Mouse (Mus musculus): ENCODE results near the gene Olfr1294. TPM values are rescaled to one million over a fixed set of nuclear protein-coding genes. Genes with fewer than 3 reads are reported as not detected.

Gene Olfr1294
- total RNA-seq (2022) = not detected

GRCm38 (mm10) chr2:111540191-111540590, at the start of gene Olfr1294:
TSS of gene Olfr1294 (minus strand) at chr2:111540291.
- no peak for DNase-seq (ENCODE audit: low spot score in 2 of 2)

GRCm38 (mm10) chr2:111569581-111569980, 29.5 kb upstream of the Olfr1294 start, which contains the start of gene Olfr1295:
TSS of gene Olfr1295 (minus strand) at chr2:111569681.
- DNase-seq (ENCODE audit: low spot score in 2 of 2) = no peak

DNA sequence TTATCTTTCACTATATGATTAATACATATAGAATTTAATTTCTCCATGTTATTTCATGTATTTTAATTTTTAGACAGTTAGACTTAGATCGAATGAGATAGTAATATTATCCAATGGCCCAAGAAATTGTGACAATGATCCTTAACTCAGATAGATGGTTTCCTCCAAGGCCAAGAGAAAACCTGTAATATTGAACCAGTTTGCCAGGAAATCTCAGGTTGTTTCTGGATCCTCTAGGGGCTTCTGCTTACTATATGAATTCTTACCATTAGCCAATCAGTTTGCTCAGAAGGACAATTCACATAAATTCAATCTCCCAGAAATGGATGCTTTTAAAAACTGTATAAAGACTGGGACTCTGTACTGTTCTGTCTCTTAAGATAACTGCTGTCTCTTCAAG, 15.2 kb downstream of the Olfr1294 start, which contains the start of gene Olfr1293-ps:
Olfr1293-ps (plus strand) TSS at position 301 of the 400 bp plus-strand sequence.
- DNase-seq (ENCODE audit: low spot score in 2 of 2) = no peak

DNA sequence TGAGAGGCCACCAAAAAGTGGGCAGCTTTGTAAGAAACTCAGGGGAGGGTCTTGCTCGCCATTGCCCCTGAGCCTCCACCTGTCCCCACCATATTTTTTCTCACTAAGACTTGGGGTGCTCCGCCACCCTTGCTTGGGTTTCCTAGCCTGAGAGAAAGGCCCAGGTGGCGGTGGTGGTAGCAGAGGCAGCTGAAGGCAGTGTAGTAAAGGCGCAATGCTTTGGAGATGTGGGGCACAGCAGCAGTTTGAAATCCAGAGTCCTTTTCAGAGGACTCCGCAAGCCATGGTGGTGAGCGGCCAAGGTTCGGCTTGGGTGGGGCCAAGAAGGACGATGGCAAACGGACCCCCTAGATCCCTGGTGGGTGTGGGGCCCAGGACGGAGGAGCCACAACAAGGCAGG, 22.6 kb downstream of the Olfr1294 start:
- no peak for DNase-seq (ENCODE audit: low spot score in 2 of 2)

- no peak for DNase-seq (ENCODE audit: low spot score in 2 of 2)
Observed at GRCm38 (mm10) chr2:111496880-111497279, 43.2 kb downstream of the Olfr1294 start, which contains the start of gene Olfr1291-ps1. TSS of gene Olfr1291-ps1 (plus strand) at chr2:111497180.

DNA sequence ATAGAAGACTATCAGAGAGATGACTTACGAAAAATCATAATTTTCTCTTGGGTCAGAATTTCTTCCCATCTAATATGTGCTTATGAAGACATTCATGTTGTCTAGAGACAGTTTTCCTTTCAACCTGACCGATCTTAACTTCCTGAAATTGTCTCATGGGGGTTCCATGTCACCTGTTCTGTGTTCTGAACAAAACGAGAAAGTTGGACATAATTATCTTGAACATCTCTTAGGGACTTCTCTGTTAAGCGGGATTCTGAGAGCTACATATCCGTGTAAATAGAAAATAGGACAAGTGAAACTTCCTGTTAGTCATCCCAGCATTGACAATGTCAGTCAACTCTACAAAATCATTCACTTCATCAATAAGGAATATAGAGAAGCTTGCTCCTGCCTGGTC, 46.4 kb downstream of the Olfr1294 start, which contains the start of gene Olfr1290:
Olfr1290 (minus strand) TSS at position 101 of the 400 bp plus-strand sequence.
- no peak for DNase-seq (ENCODE audit: low spot score in 2 of 2)

Other genes with a start within 250 kb of the Olfr1294 start
- not detected for gene Olfr1279, start 239.7 kb downstream of the Olfr1294 start, total RNA-seq (2022)
- not detected for gene Olfr1280, start 226.3 kb downstream of the Olfr1294 start, total RNA-seq (2022)
- gene Olfr1281, start 213.8 kb downstream of the Olfr1294 start, total RNA-seq (2022) = not detected
- gene Olfr1282, start 204.2 kb downstream of the Olfr1294 start, total RNA-seq (2022) = not detected
- gene Olfr1283, start 173.5 kb downstream of the Olfr1294 start, total RNA-seq (2022) = not detected
- not detected for gene Olfr1284, start 164.8 kb downstream of the Olfr1294 start, total RNA-seq (2022)
- gene Olfr1286, start 117.2 kb downstream of the Olfr1294 start, total RNA-seq (2022) = not detected
- not detected for gene Olfr1287, start 91.1 kb downstream of the Olfr1294 start, total RNA-seq (2022)
- not detected for gene Olfr1288, start 66.2 kb downstream of the Olfr1294 start, total RNA-seq (2022)
- gene Olfr1289, start 59.5 kb downstream of the Olfr1294 start, total RNA-seq (2022) = not detected
- gene Olfr1290, start 46.5 kb downstream of the Olfr1294 start, total RNA-seq (2022) = not detected
- gene Olfr1291-ps1, start 43.1 kb downstream of the Olfr1294 start, total RNA-seq (2022) = not detected
- not detected for gene Olfr1293-ps, start 15.1 kb downstream of the Olfr1294 start, total RNA-seq (2022)
- gene Olfr1295, start 29.4 kb upstream of the Olfr1294 start, total RNA-seq (2022) = not detected
- gene Olfr1297, start 86.2 kb upstream of the Olfr1294 start, total RNA-seq (2022) = not detected
- not detected for gene Olfr1298, start 108.9 kb upstream of the Olfr1294 start, total RNA-seq (2022)
- not detected for gene Olfr1299, start 121.1 kb upstream of the Olfr1294 start, total RNA-seq (2022)
- not detected for gene Olfr1301, start 210.7 kb upstream of the Olfr1294 start, total RNA-seq (2022)
- not detected for gene Olfr1302, start 237.1 kb upstream of the Olfr1294 start, total RNA-seq (2022)

Data from gastrocnemius, adult 8-10 months (tissue).